Mouse (Mus musculus): ENCODE results near the gene Rhox9. TPM values are rescaled to one million over a fixed set of nuclear protein-coding genes. Genes with fewer than 3 reads are reported as not detected.
"Not testable (repeated sequence)": the region's sequence is repeated elsewhere in the genome, so short reads cannot be mapped to it uniquely, and the experiment has no call there.

Rhox9 gene
- polyA plus RNA-seq (2017; shearing (Covaris generic)): not detected

DNA sequence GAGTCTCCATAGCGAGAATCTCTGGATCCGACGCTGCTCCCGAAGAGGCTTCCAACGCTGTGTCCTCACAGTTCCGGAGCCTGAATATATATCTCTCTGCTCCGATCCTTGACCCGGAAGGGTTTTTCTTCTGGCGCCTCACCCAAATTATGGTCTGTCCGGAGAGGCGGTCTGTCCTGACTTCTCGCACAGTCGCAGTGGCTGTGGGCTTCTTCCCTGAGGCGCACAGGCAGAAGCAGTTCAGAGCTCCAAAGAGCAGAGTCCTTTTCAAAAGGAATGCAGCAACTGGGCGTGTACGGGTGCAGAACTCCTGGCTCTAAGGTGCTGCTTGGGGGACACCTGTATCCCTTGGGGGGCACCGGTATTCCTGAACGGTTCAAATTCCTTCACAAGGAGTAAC lies at the start of gene Rhox9:
Gene Rhox9 (minus strand): TSS at position 101 of the 400 bp plus-strand sequence.
- not testable (repeated sequence) for ATAC-seq

DNA sequence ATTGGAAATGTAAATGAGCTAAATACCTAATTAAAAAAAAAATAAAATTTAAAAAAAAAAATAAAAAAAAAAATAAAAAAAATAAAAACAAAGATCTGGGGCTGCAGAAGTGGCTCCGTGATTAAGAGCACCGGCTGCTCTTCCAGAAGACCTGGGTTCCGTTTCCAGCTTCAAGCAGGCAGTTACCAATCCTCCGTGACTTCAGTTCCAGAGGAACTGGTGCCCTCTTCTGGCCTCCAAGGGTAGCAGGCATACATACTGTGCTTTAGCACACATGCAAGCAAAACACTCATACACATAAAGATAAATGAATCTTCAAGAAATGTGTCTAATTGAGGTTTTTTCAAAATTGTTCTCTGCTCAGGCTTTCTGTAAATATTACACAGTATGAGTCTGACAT lies 14.7 kb upstream of the Rhox9 start:
- no peak for ATAC-seq

- no peak for ATAC-seq
Measured at GRCm38 (mm10) chrX:37908581-37908980, 7.0 kb upstream of the Rhox9 start.

DNA sequence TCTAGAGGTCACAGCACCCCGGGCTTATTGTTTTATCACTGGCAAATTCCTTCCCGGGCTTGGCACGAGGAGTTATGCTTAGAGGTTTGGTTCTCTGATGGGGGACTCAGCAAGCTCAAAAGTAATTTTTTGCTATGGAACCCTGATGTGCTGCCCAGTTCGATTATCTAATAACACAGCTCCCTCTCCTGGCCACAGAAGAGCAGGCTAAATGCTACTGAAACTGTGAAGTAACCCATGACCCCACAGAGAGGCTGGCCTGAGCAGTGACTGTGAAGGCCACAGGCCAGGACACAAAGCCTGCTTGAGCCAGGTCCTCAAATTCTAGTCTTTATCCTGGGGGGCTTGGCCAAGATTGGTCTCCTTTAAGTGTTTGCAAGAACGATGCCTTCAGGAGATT lies 2.2 kb upstream of the Rhox9 start:
- no peak for ATAC-seq

GRCm38 (mm10) chrX:37897132-37897531 lies 4.4 kb downstream of the Rhox9 start, which contains the start of gene Rhox7b:
Rhox7b (minus strand) TSS chrX:37897232.
- ATAC-seq: not testable (repeated sequence)

DNA sequence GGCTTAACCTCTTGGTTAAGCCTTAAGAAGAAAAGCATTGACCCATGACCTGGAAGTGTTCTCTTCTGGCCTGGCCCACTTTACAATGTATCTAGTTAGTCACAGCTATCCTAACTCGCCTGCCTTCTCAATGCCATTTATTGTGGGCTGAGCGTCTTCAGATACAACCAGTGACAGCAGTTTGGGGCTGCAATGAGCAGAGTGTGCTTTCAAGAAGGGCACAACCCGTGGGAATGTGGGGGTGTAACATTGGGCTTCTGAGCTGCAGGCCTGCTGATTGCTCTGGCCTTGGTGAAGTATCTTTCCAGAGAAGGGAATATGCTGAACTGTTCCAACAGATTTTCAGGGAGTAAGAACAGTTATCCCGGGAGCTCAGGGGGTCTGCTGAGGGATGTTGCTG lies 22.7 kb downstream of the Rhox9 start, which contains the start of gene Rhox8:
Gene Rhox8 (minus strand): TSS at position 101 of the 400 bp plus-strand sequence.
- ATAC-seq: no peak

GRCm38 (mm10) chrX:37871641-37872040 lies 29.9 kb downstream of the Rhox9 start:
- ATAC-seq: no peak

Other genes starting within 250 kb of the Rhox9 start
- not detected for gene Rhox3h, start 233.0 kb downstream of the Rhox9 start, polyA plus RNA-seq (2017; shearing (Covaris generic))
- gene Rhox2h, start 228.5 kb downstream of the Rhox9 start, polyA plus RNA-seq (2017; shearing (Covaris generic)): not detected
- gene Rhox5, start 96.9 kb downstream of the Rhox9 start, polyA plus RNA-seq (2017; shearing (Covaris generic)): not detected
- not detected for gene Rhox6, start 74.9 kb downstream of the Rhox9 start, polyA plus RNA-seq (2017; shearing (Covaris generic))
- not detected for gene Rhox7a, start 70.1 kb downstream of the Rhox9 start, polyA plus RNA-seq (2017; shearing (Covaris generic))
- under 1 TPM in 1 of 2 experiments, not detected in 1; 0.36 TPM for gene Rhox8, start 22.8 kb downstream of the Rhox9 start, polyA plus RNA-seq (2017; shearing (Covaris generic))
- gene Rhox7b, start 4.5 kb downstream of the Rhox9 start, polyA plus RNA-seq (2017; shearing (Covaris generic)): not detected
- not detected for gene Btg1-ps1, start 117.0 kb upstream of the Rhox9 start, polyA plus RNA-seq (2017; shearing (Covaris generic))
- not detected for gene Btg1-ps2, start 141.3 kb upstream of the Rhox9 start, polyA plus RNA-seq (2017; shearing (Covaris generic))
- gene Rhox10, start 164.7 kb upstream of the Rhox9 start, polyA plus RNA-seq (2017; shearing (Covaris generic)): not detected
- not detected for gene Rhox11, start 183.4 kb upstream of the Rhox9 start, polyA plus RNA-seq (2017; shearing (Covaris generic))
- not detected for gene Rhox12, start 209.1 kb upstream of the Rhox9 start, polyA plus RNA-seq (2017; shearing (Covaris generic))
- not detected for gene Rhox13, start 219.4 kb upstream of the Rhox9 start, polyA plus RNA-seq (2017; shearing (Covaris generic))